Mouse (Mus musculus) spleen, adult 2 months (tissue): Measurements from ENCODE around the gene Cfi.

Source experiments
- CTCF ChIP-seq: fragments of 200-500 bp; IDR thresholded peaks from 2 replicates; pipeline ENCODE4 v1.5.1; 2011; ENCODE audit warnings: mild to moderate bottlenecking, inconsistent platforms; ENCODE audit not compliant: insufficient read depth, insufficient read length, insufficient replicate concordance; ENCODE audit errors: extremely low read depth
- POLR2A ChIP-seq: fragments of 200-500 bp; IDR thresholded peaks from 2 replicates; pipeline ENCODE4 v1.6.1; 2011; ENCODE audit warnings: low read depth, low read length, inconsistent platforms

DNA sequence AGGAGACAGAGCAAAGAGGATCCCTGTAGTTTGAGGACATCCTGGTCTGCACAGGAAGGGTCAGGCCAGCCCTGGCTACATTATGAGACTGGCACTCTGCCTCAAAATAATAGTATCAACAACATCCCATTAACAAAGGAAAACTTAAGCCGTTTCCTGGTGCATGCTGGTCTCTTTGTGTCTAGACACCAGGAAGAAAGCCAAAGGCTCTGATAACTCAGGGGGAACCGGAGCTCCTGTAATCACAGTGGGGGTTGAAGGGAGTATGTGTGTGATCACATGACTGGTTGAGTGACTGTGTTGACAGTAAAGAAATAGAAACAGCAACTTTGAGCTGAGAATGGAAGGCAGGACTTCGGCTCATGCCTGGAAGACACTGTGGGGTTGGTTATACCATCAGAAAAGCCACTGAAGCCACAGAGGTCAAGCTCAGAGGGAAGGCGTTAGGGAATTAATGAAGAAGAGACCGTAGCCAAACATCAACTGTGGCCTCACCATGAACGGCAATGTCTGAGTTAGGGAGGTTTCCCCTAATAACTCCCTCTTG lies at the start of gene Cfi:
- no peak for TF ChIP-seq CTCF
- TF ChIP-seq POLR2A: no peak
